Mouse (Mus musculus): Measurements from ENCODE around the gene Tk1. TPM values are rescaled to one million over a fixed set of nuclear protein-coding genes. Genes with fewer than 3 reads are reported as not detected.

The Tk1 gene
- polyA plus RNA-seq, 1 experiment = 52.8 TPM

DNA sequence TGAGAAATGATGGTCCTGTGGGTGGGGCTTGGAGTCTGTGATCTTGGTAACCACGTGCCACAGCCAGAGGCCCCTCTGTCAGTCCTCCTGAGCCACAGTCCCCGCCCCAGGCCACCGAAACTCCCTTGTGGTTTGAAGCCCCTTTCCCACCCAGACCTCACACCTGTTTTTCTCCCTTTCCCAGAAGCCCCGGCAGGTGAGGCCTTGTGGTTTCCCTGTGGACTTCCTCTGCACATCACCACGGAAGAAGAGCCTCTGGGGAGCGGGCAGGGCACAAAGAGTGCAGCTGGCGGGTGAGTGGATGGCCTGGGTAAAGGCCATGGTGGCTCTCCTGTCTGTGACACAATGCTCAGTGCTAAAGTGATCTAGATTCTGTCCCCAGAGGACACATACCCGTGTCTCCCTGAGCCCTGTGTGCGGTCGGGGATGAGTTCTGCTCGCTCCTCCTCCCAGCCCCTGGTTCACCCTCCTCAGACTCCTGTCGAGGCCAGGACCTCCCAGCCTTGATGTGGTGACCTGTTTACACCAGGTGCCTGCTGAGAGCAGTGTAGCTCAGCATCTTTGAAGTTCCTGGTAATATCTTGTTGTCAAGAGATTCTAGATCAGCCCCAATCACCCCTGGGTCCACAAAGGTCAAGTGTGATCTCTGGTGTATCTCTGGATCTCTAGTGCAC is 46.2 kb upstream of the Tk1 start:
- Histone ChIP-seq H3K4me2 (ENCODE audit: low read depth) (peak overlapping the region; percentile 18), H3K36me3 (ENCODE audit: control insufficient read depth, insufficient read depth) (no peaks in the 10 kb centered on the region), H3K4me3 (peak overlapping the region; percentile 25), H3K27me3 (ENCODE audit: control insufficient read depth, insufficient read depth, insufficient read length) (no peaks in the 10 kb centered on the region), H3K79me2 (ENCODE audit: control insufficient read depth, insufficient read depth) (no peaks in the 10 kb centered on the region), H3ac (ENCODE audit: control insufficient read depth, insufficient read length) (no peak overlapping the region)
- TF ChIP-seq MYOG (IDR thresholded peaks at IDR 0.05; ENCODE audit: control insufficient read depth in 1 of 3, insufficient read depth in 1 of 3, insufficient read length in 2 of 3, low read depth in 2 of 3) (peak in 1 of 3 experiments; percentile 57), REST (IDR thresholded peaks at IDR 0.05; ENCODE audit: insufficient read depth, insufficient read length) (no peak)

DNA sequence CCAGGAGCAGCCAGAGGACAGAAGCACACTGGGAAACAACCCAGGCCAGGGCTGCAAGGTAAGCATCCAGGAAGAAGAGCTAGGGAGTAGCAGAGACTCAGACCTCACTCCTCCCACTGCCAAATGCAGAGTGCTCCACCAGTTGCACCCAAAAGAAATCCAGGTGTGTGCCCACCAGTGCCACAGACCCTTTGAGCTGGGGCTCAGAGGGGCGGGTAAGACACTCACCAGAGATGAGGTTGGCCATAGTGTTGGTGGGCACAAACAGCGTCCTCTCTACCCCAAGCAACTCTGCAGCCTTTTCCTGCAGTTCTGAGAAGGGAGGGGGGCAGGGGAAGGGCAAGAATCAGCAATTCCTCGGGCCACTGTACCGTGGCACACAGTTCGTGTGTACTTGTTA is 45.5 kb upstream of the Tk1 start:
- TF ChIP-seq TCF12 (IDR thresholded peaks at IDR 0.05; ENCODE audit: insufficient read depth, poor library complexity, severe bottlenecking) = no peak
- TF ChIP-seq SRF (IDR thresholded peaks at IDR 0.05; ENCODE audit: control insufficient read depth, insufficient read length, low read depth) = no peak
- Histone ChIP-seq H3K27me3 (ENCODE audit: control insufficient read depth, insufficient read depth, insufficient read length) (no peaks in the 10 kb centered on the region), H3K4me3 (no peak overlapping the region), H3ac (ENCODE audit: control insufficient read depth, insufficient read length) (no peak overlapping the region), H3K79me2 (ENCODE audit: control insufficient read depth, insufficient read depth) (no peaks in the 10 kb centered on the region), H3K36me3 (ENCODE audit: control insufficient read depth, insufficient read depth) (no peaks in the 10 kb centered on the region), H3K4me2 (ENCODE audit: low read depth) (no peak overlapping the region)

DNA sequence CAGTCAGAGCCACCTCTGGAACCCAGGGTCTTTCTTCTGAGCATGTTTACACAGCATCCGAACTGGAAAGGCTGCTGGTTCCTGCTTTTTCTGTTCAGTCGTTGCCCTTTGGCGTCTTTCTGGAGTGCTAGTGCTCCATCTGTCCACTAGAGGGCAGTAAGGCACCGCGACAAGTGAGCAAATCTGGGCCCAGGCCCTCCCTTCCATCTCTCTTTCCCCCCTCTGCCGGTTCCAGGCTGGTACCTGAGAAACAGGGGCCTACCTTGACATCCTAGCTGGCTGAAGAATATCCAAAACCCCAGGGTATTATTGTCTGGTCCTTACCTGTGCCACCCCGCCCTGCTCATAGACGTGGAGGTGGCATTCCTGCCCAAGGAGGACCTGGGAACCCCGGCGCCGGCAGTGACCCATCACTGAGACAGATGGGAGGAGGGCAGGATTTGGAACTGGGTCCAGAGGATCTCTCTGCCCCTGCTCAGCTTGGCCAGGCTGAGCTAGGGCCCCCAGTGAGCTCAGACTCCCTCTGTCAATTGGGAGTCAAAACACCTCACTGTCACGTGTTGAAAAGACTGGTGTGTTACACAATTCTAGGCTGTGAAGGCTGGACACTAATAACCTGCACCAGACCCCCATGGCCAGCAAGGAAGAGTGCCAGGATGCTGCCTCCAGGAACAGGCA is 44.9 kb upstream of the Tk1 start:
- no peaks in the 10 kb centered on the region for H3K27me3 ChIP-seq (ENCODE audit: control insufficient read depth, insufficient read depth, insufficient read length)
- H3K4me3 ChIP-seq = no peak overlapping the region
- TF ChIP-seq POLR2AphosphoS2 (IDR thresholded peaks at IDR 0.05; ENCODE audit: insufficient read length, low read depth) (no peak), USF1 (IDR thresholded peaks at IDR 0.05; ENCODE audit: low read depth) (no peak), TCF3 (IDR thresholded peaks at IDR 0.05; ENCODE audit: insufficient read length, low read depth) (no peak), TCF12 (IDR thresholded peaks at IDR 0.05; ENCODE audit: insufficient read depth, poor library complexity, severe bottlenecking) (no peak), MYOG (IDR thresholded peaks at IDR 0.05; ENCODE audit: control insufficient read depth in 1 of 3, insufficient read depth in 1 of 3, insufficient read length in 2 of 3, low read depth in 2 of 3) (no peak), MAX (IDR thresholded peaks at IDR 0.05; ENCODE audit: low read depth) (no peak), CEBPB (IDR thresholded peaks at IDR 0.05; ENCODE audit: insufficient read depth, poor library complexity, severe bottlenecking) (no peak), MYOD1 (IDR thresholded peaks at IDR 0.05; ENCODE audit: control insufficient read depth in 1 of 3, insufficient read length in 2 of 3, low read depth in 2 of 3) (no peak), POLR2A (IDR thresholded peaks at IDR 0.05; ENCODE audit: insufficient read length, low read depth) (no peak), E2F4 (IDR thresholded peaks at IDR 0.05; ENCODE audit: insufficient read depth) (no peak), REST (IDR thresholded peaks at IDR 0.05; ENCODE audit: insufficient read depth, insufficient read length) (no peak), SRF (IDR thresholded peaks at IDR 0.05; ENCODE audit: control insufficient read depth, insufficient read length, low read depth) (no peak)
- no peaks in the 10 kb centered on the region for H3K79me2 ChIP-seq (ENCODE audit: control insufficient read depth, insufficient read depth)
- H3ac ChIP-seq (ENCODE audit: control insufficient read depth, insufficient read length) = no peak overlapping the region
- H3K4me2 ChIP-seq (ENCODE audit: low read depth) = no peak overlapping the region
- H3K36me3 ChIP-seq (ENCODE audit: control insufficient read depth, insufficient read depth) = no peaks in the 10 kb centered on the region

DNA sequence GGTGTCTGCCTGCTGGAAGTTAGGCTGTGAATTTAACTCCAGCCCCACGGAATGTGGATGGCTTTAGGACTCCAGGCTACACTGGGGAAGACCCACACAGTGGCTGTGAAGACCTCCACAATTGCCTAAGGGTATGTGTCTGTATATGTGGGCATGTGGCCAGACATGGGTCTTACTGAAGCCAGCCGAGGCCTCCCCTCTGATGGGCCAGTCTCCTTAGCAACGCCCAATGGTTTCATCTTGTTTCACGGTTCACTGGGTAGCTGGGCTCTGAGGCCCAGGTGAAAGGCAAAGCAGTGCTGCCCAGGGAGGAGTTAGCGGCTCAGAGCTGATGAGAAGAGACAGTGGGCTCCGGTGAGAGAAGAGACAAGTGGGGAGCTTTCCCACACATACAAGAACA is 40.1 kb upstream of the Tk1 start:
- H3K4me3 ChIP-seq = no peak overlapping the region
- no peaks in the 10 kb centered on the region for H3K36me3 ChIP-seq (ENCODE audit: control insufficient read depth, insufficient read depth)
- H3ac ChIP-seq (ENCODE audit: control insufficient read depth, insufficient read length) = no peak overlapping the region
- no peaks in the 10 kb centered on the region for H3K79me2 ChIP-seq (ENCODE audit: control insufficient read depth, insufficient read depth)
- no peaks in the 10 kb centered on the region for H3K27me3 ChIP-seq (ENCODE audit: control insufficient read depth, insufficient read depth, insufficient read length)
- TF ChIP-seq POLR2A (IDR thresholded peaks at IDR 0.05; ENCODE audit: insufficient read length, low read depth) (no peak), TCF3 (IDR thresholded peaks at IDR 0.05; ENCODE audit: insufficient read length, low read depth) (no peak), E2F4 (IDR thresholded peaks at IDR 0.05; ENCODE audit: insufficient read depth) (no peak), CEBPB (IDR thresholded peaks at IDR 0.05; ENCODE audit: insufficient read depth, poor library complexity, severe bottlenecking) (no peak), TCF12 (IDR thresholded peaks at IDR 0.05; ENCODE audit: insufficient read depth, poor library complexity, severe bottlenecking) (no peak), MYOD1 (IDR thresholded peaks at IDR 0.05; ENCODE audit: control insufficient read depth in 1 of 3, insufficient read length in 2 of 3, low read depth in 2 of 3) (no peak), MYOG (IDR thresholded peaks at IDR 0.05; ENCODE audit: control insufficient read depth in 1 of 3, insufficient read depth in 1 of 3, insufficient read length in 2 of 3, low read depth in 2 of 3) (no peak), SRF (IDR thresholded peaks at IDR 0.05; ENCODE audit: control insufficient read depth, insufficient read length, low read depth) (no peak), POLR2AphosphoS2 (IDR thresholded peaks at IDR 0.05; ENCODE audit: insufficient read length, low read depth) (no peak), REST (IDR thresholded peaks at IDR 0.05; ENCODE audit: insufficient read depth, insufficient read length) (no peak), MAX (IDR thresholded peaks at IDR 0.05; ENCODE audit: low read depth) (no peak), USF1 (IDR thresholded peaks at IDR 0.05; ENCODE audit: low read depth) (no peak)
- H3K4me2 ChIP-seq (ENCODE audit: low read depth) = no peak overlapping the region

DNA sequence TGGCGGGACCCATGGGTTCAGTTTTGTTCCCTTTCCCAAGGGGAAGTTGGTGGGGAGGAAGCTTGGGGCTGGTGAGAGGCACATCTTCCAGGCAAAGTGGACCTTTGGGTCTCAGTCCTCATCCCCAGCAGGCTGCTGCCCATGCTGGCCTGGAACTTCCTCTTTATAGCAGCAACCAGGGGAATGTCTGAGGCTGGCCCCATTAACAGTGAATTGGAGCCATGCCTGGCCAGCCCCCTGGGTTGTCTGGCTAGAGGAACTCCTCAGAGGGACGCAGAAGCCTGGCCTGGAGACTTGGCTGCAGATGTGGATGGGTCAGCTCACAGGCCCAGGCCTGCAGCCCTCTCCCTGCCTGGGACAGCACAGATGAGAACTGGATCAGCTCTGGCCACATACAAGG is 38.9 kb upstream of the Tk1 start:
- TF ChIP-seq MYOD1 (IDR thresholded peaks at IDR 0.05; ENCODE audit: control insufficient read depth in 1 of 3, insufficient read length in 2 of 3, low read depth in 2 of 3) (no peak), USF1 (IDR thresholded peaks at IDR 0.05; ENCODE audit: low read depth) (no peak), E2F4 (IDR thresholded peaks at IDR 0.05; ENCODE audit: insufficient read depth) (no peak), POLR2A (IDR thresholded peaks at IDR 0.05; ENCODE audit: insufficient read length, low read depth) (no peak), MYOG (IDR thresholded peaks at IDR 0.05; ENCODE audit: control insufficient read depth in 1 of 3, insufficient read depth in 1 of 3, insufficient read length in 2 of 3, low read depth in 2 of 3) (no peak), POLR2AphosphoS2 (IDR thresholded peaks at IDR 0.05; ENCODE audit: insufficient read length, low read depth) (no peak), REST (IDR thresholded peaks at IDR 0.05; ENCODE audit: insufficient read depth, insufficient read length) (no peak), CEBPB (IDR thresholded peaks at IDR 0.05; ENCODE audit: insufficient read depth, poor library complexity, severe bottlenecking) (no peak), MAX (IDR thresholded peaks at IDR 0.05; ENCODE audit: low read depth) (no peak), TCF3 (IDR thresholded peaks at IDR 0.05; ENCODE audit: insufficient read length, low read depth) (no peak), TCF12 (IDR thresholded peaks at IDR 0.05; ENCODE audit: insufficient read depth, poor library complexity, severe bottlenecking) (no peak), SRF (IDR thresholded peaks at IDR 0.05; ENCODE audit: control insufficient read depth, insufficient read length, low read depth) (no peak)
- H3K79me2 ChIP-seq (ENCODE audit: control insufficient read depth, insufficient read depth) = no peaks in the 10 kb centered on the region
- H3K27me3 ChIP-seq (ENCODE audit: control insufficient read depth, insufficient read depth, insufficient read length) = no peaks in the 10 kb centered on the region
- H3K4me2 ChIP-seq (ENCODE audit: low read depth) = no peak overlapping the region
- no peaks in the 10 kb centered on the region for H3K36me3 ChIP-seq (ENCODE audit: control insufficient read depth, insufficient read depth)
- H3ac ChIP-seq (ENCODE audit: control insufficient read depth, insufficient read length) = no peak overlapping the region
- H3K4me3 ChIP-seq = no peak overlapping the region
